Mouse (Mus musculus) T-helper 2 cell (primary cell): Measurements from ENCODE around the gene Mpc2.

ENCODE experiments used
- in situ Hi-C: fragments of 300-600 bp; cut with MboI, MseI; formaldehyde crosslinking; loops from one replicate; pipeline ENCODE4 v1.15.1; 2025; ENCODE audit warnings: high pct_unique_total_duplicates

Gene Mpc2

GRCm38 (mm10) chr1:165503307-165504024 lies 43.0 kb downstream of the Mpc2 start:
- in situ Hi-C loops = loop anchor here (5.0 kb wide), 1 partner anchor 54 kb away; no protein-coding TSS in a partner anchor

- in situ Hi-C loops = no loop called here
Observed at GRCm38 (mm10) chr1:165506303-165506702, 45.9 kb downstream of the Mpc2 start.

GRCm38 (mm10) chr1:165510161-165510560 lies 49.7 kb downstream of the Mpc2 start:
- in situ Hi-C loops = no loop called here

- in situ Hi-C loops = no loop called here
Observed at GRCm38 (mm10) chr1:165520716-165521115, 60.3 kb downstream of the Mpc2 start.
